Mouse (Mus musculus) layer of hippocampus, adult 11-12 months (tissue): ENCODE data around the gene Scgn.

Experiments used
- DNase-seq: peaks from one replicate; pipeline ENCODE4 v3.0.0; 2022; ENCODE audit warnings: low spot score

The Scgn gene

GRCm38 (mm10) chr13:23990928-23991327 lies at the start of gene Scgn:
Scgn (minus strand) TSS chr13:23991214.
- DNase-seq = no peak

- DNase-seq = no peak
These were observed 49.2 kb upstream of the Scgn start for GRCm38 (mm10) chr13:24040221-24040620.

GRCm38 (mm10) chr13:24037502-24037901 lies 46.5 kb upstream of the Scgn start:
- DNase-seq = peak; percentile 27

- no peak for DNase-seq
These were observed 45.1 kb upstream of the Scgn start for GRCm38 (mm10) chr13:24036150-24036549.

- no peak for DNase-seq
These were observed 36.5 kb upstream of the Scgn start for GRCm38 (mm10) chr13:24027191-24028170.

GRCm38 (mm10) chr13:24018515-24018914 lies 27.5 kb upstream of the Scgn start:
- DNase-seq = no peak

- no peak for DNase-seq
These were observed 14.5 kb upstream of the Scgn start for GRCm38 (mm10) chr13:24005528-24005927.

GRCm38 (mm10) chr13:24001797-24002196 lies 10.8 kb upstream of the Scgn start:
- DNase-seq = no peak

- DNase-seq = peak; percentile 5
These were observed 10.1 kb upstream of the Scgn start for GRCm38 (mm10) chr13:24001081-24001480.

- no peak for DNase-seq
These were observed 7.8 kb upstream of the Scgn start for GRCm38 (mm10) chr13:23998826-23999225.

GRCm38 (mm10) chr13:23994756-23995155 lies 3.7 kb upstream of the Scgn start:
- DNase-seq = no peak

- no peak for DNase-seq
These were observed 3.0 kb upstream of the Scgn start for GRCm38 (mm10) chr13:23994024-23994423.

- no peak for DNase-seq
These were observed 563 bp downstream of the Scgn start for GRCm38 (mm10) chr13:23990451-23990850.

- DNase-seq = no peak
These were observed 5.9 kb downstream of the Scgn start for GRCm38 (mm10) chr13:23985130-23985529.

GRCm38 (mm10) chr13:23972271-23972670 lies 18.7 kb downstream of the Scgn start:
- no peak for DNase-seq

- DNase-seq = no peak
These were observed 19.1 kb downstream of the Scgn start for GRCm38 (mm10) chr13:23971870-23972269.

GRCm38 (mm10) chr13:23964909-23965308 lies 26.1 kb downstream of the Scgn start:
- DNase-seq = no peak

GRCm38 (mm10) chr13:23959776-23960175 lies 31.2 kb downstream of the Scgn start:
- DNase-seq = no peak

- DNase-seq = no peak
These were observed 40.1 kb downstream of the Scgn start for GRCm38 (mm10) chr13:23950928-23951327.

- DNase-seq = peak; percentile 7
These were observed 41.3 kb downstream of the Scgn start for GRCm38 (mm10) chr13:23949484-23950246.

- DNase-seq = no peak
These were observed 44.8 kb downstream of the Scgn start for GRCm38 (mm10) chr13:23946254-23946653.

- no peak for DNase-seq
These were observed 48.2 kb downstream of the Scgn start for GRCm38 (mm10) chr13:23942861-23943260.

GRCm38 (mm10) chr13:23940291-23940690 lies 50.7 kb downstream of the Scgn start:
- no peak for DNase-seq
